Mouse (Mus musculus): Measurements from ENCODE around the gene Ccdc113. TPM values are rescaled to one million over a fixed set of nuclear protein-coding genes. Genes with fewer than 3 reads are reported as not detected.

Gene Ccdc113
- polyA plus RNA-seq, 1 experiment from 2014 or later: 5.4 TPM

GRCm38 (mm10) chr8:95499266-95500064 lies 34.4 kb upstream of the Ccdc113 start:
- Histone ChIP-seq H3K9me3 (ENCODE audit: control insufficient read depth, low read length) (no peaks in the 10 kb centered on the region), H3K4me1 (ENCODE audit: control insufficient read depth, insufficient read depth, low read length) (no peaks in the 10 kb centered on the region), H3K4me2 (ENCODE audit: low read depth, low read length) (no peak overlapping the region), H3K4me3 (ENCODE audit: low read depth, low read length) (no peak overlapping the region), H3K27me3 (replicated peaks; ENCODE audit: control insufficient read depth, insufficient read depth, low read length) (no peaks in the 10 kb centered on the region), H3K27ac (replicated peaks; ENCODE audit: low read depth, low read length) (no peak overlapping the region), H3K36me3 (ENCODE audit: control insufficient read depth, insufficient read depth, low read length) (no peaks in the 10 kb centered on the region), H3K9ac (ENCODE audit: low read depth, low read length) (no peak overlapping the region)
- no peak for ATAC-seq (ENCODE audit: low read depth)
- WGBS: 67% methylated on average over 4 of the region's 4 CpGs
- DNase-seq (ENCODE audit: low spot score): peak; percentile 11

DNA sequence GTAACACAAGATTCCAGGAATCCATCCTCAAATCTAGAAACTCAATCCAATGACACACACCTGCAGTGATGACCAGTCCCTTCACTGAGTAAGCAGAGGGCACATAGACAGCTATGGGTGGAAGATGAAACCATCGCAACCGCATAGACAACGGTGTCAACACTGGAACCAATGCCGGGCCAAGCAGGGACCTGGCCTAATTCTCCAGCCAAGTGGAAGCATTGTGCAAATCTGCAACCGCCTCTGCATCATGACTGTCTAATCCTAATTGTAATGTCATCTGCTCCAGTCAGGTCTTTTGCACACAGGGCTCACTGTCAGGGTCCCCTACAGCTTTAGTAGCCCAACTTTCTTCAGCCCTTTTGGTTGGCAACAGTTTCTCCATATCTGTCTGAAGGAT lies 33.4 kb upstream of the Ccdc113 start:
- H3K36me3 ChIP-seq (ENCODE audit: control insufficient read depth, insufficient read depth, low read length): no peaks in the 10 kb centered on the region
- H3K4me1 ChIP-seq (ENCODE audit: control insufficient read depth, insufficient read depth, low read length): no peaks in the 10 kb centered on the region
- no peaks in the 10 kb centered on the region for H3K9me3 ChIP-seq (ENCODE audit: control insufficient read depth, low read length)
- H3K27me3 ChIP-seq (replicated peaks; ENCODE audit: control insufficient read depth, insufficient read depth, low read length): no peaks in the 10 kb centered on the region
- DNase-seq (ENCODE audit: low spot score) (no peak), ATAC-seq (ENCODE audit: low read depth) (no peak)
- no peak overlapping the region for H3K9ac ChIP-seq (ENCODE audit: low read depth, low read length)
- H3K27ac ChIP-seq (replicated peaks; ENCODE audit: low read depth, low read length): no peak overlapping the region
- H3K4me3 ChIP-seq (ENCODE audit: low read depth, low read length): no peak overlapping the region
- no peak overlapping the region for H3K4me2 ChIP-seq (ENCODE audit: low read depth, low read length)
- WGBS: 93% methylated on average over 5 of the region's 5 CpGs

DNA sequence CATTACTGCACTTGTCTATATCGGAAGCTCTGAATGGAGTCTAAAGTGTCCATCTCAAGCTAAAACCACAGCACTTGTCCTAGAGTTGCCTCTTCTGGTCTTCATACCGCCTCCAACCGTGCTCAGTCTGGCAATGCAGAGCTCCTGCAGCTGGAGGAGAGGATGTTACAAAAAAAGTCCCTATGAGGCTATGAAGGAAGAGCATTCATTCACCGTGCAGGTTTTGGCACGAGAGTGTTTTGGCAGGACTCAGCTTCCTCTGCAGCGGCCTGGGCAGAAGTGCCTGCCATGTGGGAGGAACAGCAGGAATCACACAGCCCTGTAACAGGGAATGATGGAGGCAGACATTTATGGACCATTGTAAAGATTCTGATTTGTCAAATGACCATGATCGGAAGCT lies 31.5 kb upstream of the Ccdc113 start:
- Histone ChIP-seq H3K4me1 (ENCODE audit: control insufficient read depth, insufficient read depth, low read length) (no peaks in the 10 kb centered on the region), H3K27ac (replicated peaks; ENCODE audit: low read depth, low read length) (no peak overlapping the region), H3K36me3 (ENCODE audit: control insufficient read depth, insufficient read depth, low read length) (no peaks in the 10 kb centered on the region), H3K9me3 (ENCODE audit: control insufficient read depth, low read length) (no peaks in the 10 kb centered on the region), H3K4me2 (ENCODE audit: low read depth, low read length) (no peak overlapping the region), H3K4me3 (ENCODE audit: low read depth, low read length) (no peak overlapping the region), H3K9ac (ENCODE audit: low read depth, low read length) (no peak overlapping the region), H3K27me3 (replicated peaks; ENCODE audit: control insufficient read depth, insufficient read depth, low read length) (no peaks in the 10 kb centered on the region)
- ATAC-seq (ENCODE audit: low read depth) (no peak), DNase-seq (ENCODE audit: low spot score) (no peak)
- WGBS: 63% methylated on average over 7 of the region's 7 CpGs

DNA sequence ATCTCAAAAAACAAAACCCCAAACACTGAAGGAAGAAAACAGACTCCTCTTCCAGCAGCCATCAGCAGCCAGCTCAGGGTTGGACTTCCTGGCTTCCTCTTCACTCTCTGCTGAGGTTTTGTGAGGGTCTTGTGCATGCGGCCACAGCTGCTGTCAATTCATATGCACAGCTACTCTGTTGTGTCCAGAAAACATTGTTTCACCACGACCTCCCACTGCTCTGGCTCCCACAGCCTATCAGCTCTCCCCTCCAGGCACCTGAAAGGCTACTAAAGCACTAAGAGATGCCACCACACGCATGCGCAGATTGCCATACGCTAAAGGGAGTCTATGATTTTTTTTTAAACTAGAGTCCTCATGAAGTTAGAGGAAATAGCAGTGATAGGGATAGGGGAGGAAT lies 29.1 kb upstream of the Ccdc113 start:
- Histone ChIP-seq H3K4me3 (ENCODE audit: low read depth, low read length) (no peak overlapping the region), H3K9me3 (ENCODE audit: control insufficient read depth, low read length) (no peaks in the 10 kb centered on the region), H3K4me1 (ENCODE audit: control insufficient read depth, insufficient read depth, low read length) (no peaks in the 10 kb centered on the region), H3K9ac (ENCODE audit: low read depth, low read length) (no peak overlapping the region), H3K27ac (replicated peaks; ENCODE audit: low read depth, low read length) (no peak overlapping the region), H3K36me3 (ENCODE audit: control insufficient read depth, insufficient read depth, low read length) (no peaks in the 10 kb centered on the region), H3K27me3 (replicated peaks; ENCODE audit: control insufficient read depth, insufficient read depth, low read length) (no peaks in the 10 kb centered on the region), H3K4me2 (ENCODE audit: low read depth, low read length) (no peak overlapping the region)
- DNase-seq (ENCODE audit: low spot score) (no peak), ATAC-seq (ENCODE audit: low read depth) (no peak)
- WGBS: 65% methylated on average over 5 of the region's 5 CpGs

GRCm38 (mm10) chr8:95505606-95506005 lies 28.3 kb upstream of the Ccdc113 start:
- H3K27me3 ChIP-seq (replicated peaks; ENCODE audit: control insufficient read depth, insufficient read depth, low read length): no peaks in the 10 kb centered on the region
- DNase-seq (ENCODE audit: low spot score) (no peak), ATAC-seq (ENCODE audit: low read depth) (no peak)
- H3K4me2 ChIP-seq (ENCODE audit: low read depth, low read length): no peak overlapping the region
- H3K4me1 ChIP-seq (ENCODE audit: control insufficient read depth, insufficient read depth, low read length): no peaks in the 10 kb centered on the region
- H3K4me3 ChIP-seq (ENCODE audit: low read depth, low read length): no peak overlapping the region
- no peak overlapping the region for H3K9ac ChIP-seq (ENCODE audit: low read depth, low read length)
- H3K36me3 ChIP-seq (ENCODE audit: control insufficient read depth, insufficient read depth, low read length): no peaks in the 10 kb centered on the region
- H3K27ac ChIP-seq (replicated peaks; ENCODE audit: low read depth, low read length): no peak overlapping the region
- H3K9me3 ChIP-seq (ENCODE audit: control insufficient read depth, low read length): no peaks in the 10 kb centered on the region
- 78% methylated on average over 3 of the region's 3 CpGs for WGBS

- H3K4me3 ChIP-seq (ENCODE audit: low read depth, low read length): no peak overlapping the region
- no peaks in the 10 kb centered on the region for H3K4me1 ChIP-seq (ENCODE audit: control insufficient read depth, insufficient read depth, low read length)
- no peaks in the 10 kb centered on the region for H3K36me3 ChIP-seq (ENCODE audit: control insufficient read depth, insufficient read depth, low read length)
- WGBS: 72% methylated on average over 5 of the region's 5 CpGs
- no peak overlapping the region for H3K9ac ChIP-seq (ENCODE audit: low read depth, low read length)
- DNase-seq (ENCODE audit: low spot score) (no peak), ATAC-seq (ENCODE audit: low read depth) (no peak)
- H3K4me2 ChIP-seq (ENCODE audit: low read depth, low read length): no peak overlapping the region
- no peak overlapping the region for H3K27ac ChIP-seq (replicated peaks; ENCODE audit: low read depth, low read length)
- H3K27me3 ChIP-seq (replicated peaks; ENCODE audit: control insufficient read depth, insufficient read depth, low read length): no peaks in the 10 kb centered on the region
- no peaks in the 10 kb centered on the region for H3K9me3 ChIP-seq (ENCODE audit: control insufficient read depth, low read length)
Measured at GRCm38 (mm10) chr8:95506245-95506644, 27.6 kb upstream of the Ccdc113 start.

GRCm38 (mm10) chr8:95512257-95512656 lies 21.6 kb upstream of the Ccdc113 start:
- Histone ChIP-seq H3K9ac (ENCODE audit: low read depth, low read length) (no peak overlapping the region), H3K27ac (replicated peaks; ENCODE audit: low read depth, low read length) (no peak overlapping the region), H3K4me2 (ENCODE audit: low read depth, low read length) (no peak overlapping the region), H3K36me3 (ENCODE audit: control insufficient read depth, insufficient read depth, low read length) (no peaks in the 10 kb centered on the region), H3K4me3 (ENCODE audit: low read depth, low read length) (no peak overlapping the region), H3K4me1 (ENCODE audit: control insufficient read depth, insufficient read depth, low read length) (no peaks in the 10 kb centered on the region), H3K9me3 (ENCODE audit: control insufficient read depth, low read length) (no peaks in the 10 kb centered on the region), H3K27me3 (replicated peaks; ENCODE audit: control insufficient read depth, insufficient read depth, low read length) (no peaks in the 10 kb centered on the region)
- DNase-seq (ENCODE audit: low spot score) (no peak), ATAC-seq (ENCODE audit: low read depth) (no peak)
- WGBS: 62% methylated on average over 4 of the region's 4 CpGs

- H3K36me3 ChIP-seq (ENCODE audit: control insufficient read depth, insufficient read depth, low read length): no peaks in the 10 kb centered on the region
- H3K9ac ChIP-seq (ENCODE audit: low read depth, low read length): no peak overlapping the region
- no peak for ATAC-seq (ENCODE audit: low read depth)
- H3K4me1 ChIP-seq (ENCODE audit: control insufficient read depth, insufficient read depth, low read length): no peaks in the 10 kb centered on the region
- H3K27ac ChIP-seq (replicated peaks; ENCODE audit: low read depth, low read length): no peak overlapping the region
- no peak overlapping the region for H3K4me3 ChIP-seq (ENCODE audit: low read depth, low read length)
- no peaks in the 10 kb centered on the region for H3K27me3 ChIP-seq (replicated peaks; ENCODE audit: control insufficient read depth, insufficient read depth, low read length)
- no peak for DNase-seq (ENCODE audit: low spot score)
- WGBS: 76% methylated on average over 4 of the region's 4 CpGs
- no peak overlapping the region for H3K4me2 ChIP-seq (ENCODE audit: low read depth, low read length)
- no peaks in the 10 kb centered on the region for H3K9me3 ChIP-seq (ENCODE audit: control insufficient read depth, low read length)
Measured at GRCm38 (mm10) chr8:95513219-95513618, 20.7 kb upstream of the Ccdc113 start.

GRCm38 (mm10) chr8:95516928-95517327 lies 17.0 kb upstream of the Ccdc113 start:
- H3K9ac ChIP-seq (ENCODE audit: low read depth, low read length): no peak overlapping the region
- no peak overlapping the region for H3K4me3 ChIP-seq (ENCODE audit: low read depth, low read length)
- no peaks in the 10 kb centered on the region for H3K36me3 ChIP-seq (ENCODE audit: control insufficient read depth, insufficient read depth, low read length)
- H3K27ac ChIP-seq (replicated peaks; ENCODE audit: low read depth, low read length): no peak overlapping the region
- DNase-seq (ENCODE audit: low spot score) (peak; percentile 16), ATAC-seq (ENCODE audit: low read depth) (no peak)
- H3K9me3 ChIP-seq (ENCODE audit: control insufficient read depth, low read length): no peaks in the 10 kb centered on the region
- H3K4me1 ChIP-seq (ENCODE audit: control insufficient read depth, insufficient read depth, low read length): no peaks in the 10 kb centered on the region
- no peaks in the 10 kb centered on the region for H3K27me3 ChIP-seq (replicated peaks; ENCODE audit: control insufficient read depth, insufficient read depth, low read length)
- 77% methylated on average over 6 of the region's 6 CpGs for WGBS
- H3K4me2 ChIP-seq (ENCODE audit: low read depth, low read length): no peak overlapping the region
